Mouse (Mus musculus) heart, postnatal 0 days (tissue): Measurements from ENCODE around the gene Tat.

Experiments
- CTCF ChIP-seq: IDR thresholded peaks from 2 replicates; pipeline ENCODE4 v1.5.1; 2016; ENCODE audit warnings: antibody characterized with exemption, control low read depth, low read depth
- EP300 ChIP-seq: IDR thresholded peaks from 2 replicates; pipeline ENCODE4 v1.6.1; 2016; ENCODE audit warnings: antibody characterized with exemption, low read depth

- no peak for TF ChIP-seq EP300
- no peak for TF ChIP-seq CTCF
Observed at GRCm38 (mm10) chr8:109954486-109954948, 35.7 kb upstream of the Tat start.
